In genomic region chr11:72024193-72024781, GRCm38 (mm10) we compare ENCODE assay signal across 8 mouse cellular contexts. TPM values are rescaled to one million over a fixed set of nuclear protein-coding genes. Genes with fewer than 3 reads are reported as not detected.
DNase-seq lines count a peak whose midpoint lies in the region; ATAC-seq lines count a peak whose summit lies in the region.

No protein-coding gene starts in this region.

- no peaks in the 10 kb centered on the region for H3K36me3 ChIP-seq in kidney, embryonic 14.5 days (ENCODE audit: control insufficient read depth, insufficient read depth, low read length)
- no peaks in the 10 kb centered on the region for H3K36me3 ChIP-seq in embryonic facial prominence, embryonic 11.5 days (replicated peaks; ENCODE audit: control insufficient read depth, insufficient read depth, low read depth, low read length)
- no peaks in the 10 kb centered on the region for H3K36me3 ChIP-seq in hindbrain, embryonic 10.5 days

- 16% methylated on average over 5 of the region's 5 CpGs for WGBS in kidney, embryonic 14.5 days
- WGBS in embryonic facial prominence, embryonic 11.5 days: 38% methylated on average over 5 of the region's 5 CpGs
- WGBS in hindbrain, embryonic 10.5 days: 33% methylated on average over 5 of the region's 5 CpGs

- no peak overlapping the region for H3K27ac ChIP-seq in kidney, embryonic 14.5 days (ENCODE audit: low read depth, low read length)
- no peak overlapping the region for H3K27ac ChIP-seq in embryonic facial prominence, embryonic 11.5 days (replicated peaks; ENCODE audit: low read depth, low read length)
- H3K27ac ChIP-seq in hindbrain, embryonic 10.5 days: no peak overlapping the region

- ATAC-seq in kidney, embryonic 14.5 days (ENCODE audit: low FRiP score, low TSS enrichment): no peak
- no peak for ATAC-seq in embryonic facial prominence, embryonic 11.5 days (replicated peaks; ENCODE audit: insufficient number of reproducible peaks, low FRiP score, low TSS enrichment, low read depth)

- peaks cover 4% of the 10 kb centered on the region for H3K27me3 ChIP-seq in kidney, embryonic 14.5 days (ENCODE audit: control insufficient read depth, insufficient read depth, low read length)
- H3K27me3 ChIP-seq in embryonic facial prominence, embryonic 11.5 days (ENCODE audit: control insufficient read depth, insufficient read depth, low read length): no peaks in the 10 kb centered on the region
- H3K27me3 ChIP-seq in hindbrain, embryonic 10.5 days (ENCODE audit: insufficient read depth, poor library complexity, severe bottlenecking): peaks cover 5% of the 10 kb centered on the region

- H3K4me3 ChIP-seq in kidney, embryonic 14.5 days (ENCODE audit: low read length): no peak overlapping the region
- H3K4me3 ChIP-seq in embryonic facial prominence, embryonic 11.5 days (ENCODE audit: low read depth, low read length): no peak overlapping the region
- no peak overlapping the region for H3K4me3 ChIP-seq in hindbrain, embryonic 10.5 days

- H3K9ac ChIP-seq in kidney, embryonic 14.5 days (ENCODE audit: low read depth, low read length): no peak overlapping the region
- H3K9ac ChIP-seq in embryonic facial prominence, embryonic 11.5 days (replicated peaks; ENCODE audit: low read length): no peak overlapping the region

- no peaks in the 10 kb centered on the region for H3K4me1 ChIP-seq in kidney, embryonic 14.5 days (ENCODE audit: control insufficient read depth, insufficient read depth, low read length)
- H3K4me1 ChIP-seq in embryonic facial prominence, embryonic 11.5 days (ENCODE audit: control insufficient read depth, insufficient read depth, low read length): no peaks in the 10 kb centered on the region
- H3K4me1 ChIP-seq in hindbrain, embryonic 10.5 days (replicated peaks): peaks cover 16% of the 10 kb centered on the region

- no peak overlapping the region for H3K4me2 ChIP-seq in kidney, embryonic 14.5 days (replicated peaks; ENCODE audit: low read depth, low read length)
- H3K4me2 ChIP-seq in embryonic facial prominence, embryonic 11.5 days (ENCODE audit: low read depth, low read length): no peak overlapping the region

- no peaks in the 10 kb centered on the region for H3K9me3 ChIP-seq in kidney, embryonic 14.5 days (ENCODE audit: control insufficient read depth, low read length)
- H3K9me3 ChIP-seq in embryonic facial prominence, embryonic 11.5 days (replicated peaks; ENCODE audit: control insufficient read depth, low read length): no peaks in the 10 kb centered on the region
- H3K9me3 ChIP-seq in hindbrain, embryonic 10.5 days: no peaks in the 10 kb centered on the region

- peak; percentile 59 for DNase-seq in kidney, adult 11 months
- peak; percentile 56 for DNase-seq in adrenal gland, postnatal 25 days
- DNase-seq in embryonic facial prominence, embryonic 11.5 days (ENCODE audit: low spot score): peak; percentile 77
- peak; percentile 69 for DNase-seq in hindbrain, embryonic 10.5 days (ENCODE audit: low spot score)
- peak; percentile 71 to 78 for DNase-seq in layer of hippocampus, postnatal 10 days (ENCODE audit: low spot score in 2 of 2)
- peak; percentile 78 for DNase-seq in mesoderm, embryonic 11.5 days (ENCODE audit: low read depth, low spot score)
- peak; percentile 54 for DNase-seq in skeletal muscle tissue, adult 2 months (ENCODE audit: low read depth, low spot score)

RNA-seq across cellular contexts. Expression of gene Aipl1, which starts 13.0 kb away (rescaled TPM):
- 0.09 and 0.24 TPM in 2 replicates for polyA plus RNA-seq in kidney, embryonic 14.5 days (2014; fragmentation: Nextera tagmentation; extraction: Ambion mirVana)
- total RNA-seq in adrenal gland, postnatal 25 days (2021): 0.18 TPM in 1 of 2 replicates, not detected in the other
- 0.08 and 0.21 TPM in 2 replicates for polyA plus RNA-seq in embryonic facial prominence, embryonic 11.5 days (2014; fragmentation: Nextera tagmentation; extraction: Ambion mirVana)
- 0.31 and 0.55 TPM in 2 replicates for polyA plus RNA-seq in hindbrain, embryonic 10.5 days (2016; fragmentation: Nextera tagmentation; extraction: Ambion mirVana)
- total RNA-seq in layer of hippocampus, postnatal 10 days (2021): not detected

RNA-seq across cellular contexts. Expression of gene Pimreg, which starts 17.5 kb away (rescaled TPM):
- polyA plus RNA-seq in kidney, embryonic 14.5 days (2014; fragmentation: Nextera tagmentation; extraction: Ambion mirVana): 140 and 144 TPM in 2 replicates
- total RNA-seq in adrenal gland, postnatal 25 days (2021): 8.4 and 13.2 TPM in 2 replicates
- polyA plus RNA-seq in embryonic facial prominence, embryonic 11.5 days (2014; fragmentation: Nextera tagmentation; extraction: Ambion mirVana): 182 and 186 TPM in 2 replicates
- 228 and 229 TPM in 2 replicates for polyA plus RNA-seq in hindbrain, embryonic 10.5 days (2016; fragmentation: Nextera tagmentation; extraction: Ambion mirVana)
- 1 to 10 TPM; 3.6 to 3.7 TPM for total RNA-seq in layer of hippocampus, postnatal 10 days (2021)
